Mouse (Mus musculus): ENCODE data around the gene Zbtb42. TPM values are rescaled to one million over a fixed set of nuclear protein-coding genes. Genes with fewer than 3 reads are reported as not detected.

The Zbtb42 gene
- polyA plus RNA-seq, 1 experiment from 2014 or later: 0.40 TPM

GRCm38 (mm10) chr12:112673576-112674091 is 5.0 kb upstream of the Zbtb42 start:
- ATAC-seq (ENCODE audit: low read depth): peak; percentile 29
- H3K4me1 ChIP-seq (replicated peaks): peaks cover 66% of the 10 kb centered on the region
- DNase-seq: no peak
- H3K9me3 ChIP-seq (replicated peaks): no peaks in the 10 kb centered on the region
- H3K27ac ChIP-seq: peak overlapping the region; percentile 88
- H3K9ac ChIP-seq: peak overlapping the region; percentile 92
- H3K36me3 ChIP-seq: peaks cover 30% of the 10 kb centered on the region
- peak overlapping the region; percentile 83 for H3K4me3 ChIP-seq (replicated peaks)
- under 1% methylated on average over 39 of the region's 68 CpGs for WGBS (ENCODE audit: insufficient replicate concordance)
- H3K27me3 ChIP-seq: peaks cover 29% of the 10 kb centered on the region
- peak overlapping the region; percentile 96 for H3K4me2 ChIP-seq

GRCm38 (mm10) chr12:112674132-112675011 is 4.3 kb upstream of the Zbtb42 start, which contains the start of gene Akt1:
Akt1 (minus strand) TSS chr12:112674884.
- Histone ChIP-seq H3K27me3 (peaks cover 36% of the 10 kb centered on the region), H3K4me2 (peak within 1 kb of the TSS; percentile 96), H3K27ac (peak within 1 kb of the TSS; percentile 88), H3K4me3 (replicated peaks) (peak within 1 kb of the TSS; percentile 83), H3K36me3 (peaks cover 22% of the 10 kb centered on the region), H3K9ac (peak within 1 kb of the TSS; percentile 92), H3K9me3 (replicated peaks) (no peaks in the 10 kb centered on the region), H3K4me1 (replicated peaks) (peaks cover 70% of the 10 kb centered on the region)
- DNase-seq: peak; percentile 69
- WGBS (ENCODE audit: insufficient replicate concordance): 2% methylated on average over 53 of the region's 70 CpGs
- peak; percentile 68 for ATAC-seq (ENCODE audit: low read depth)

GRCm38 (mm10) chr12:112675245-112676035 is 3.2 kb upstream of the Zbtb42 start:
- peaks cover 67% of the 10 kb centered on the region for H3K4me1 ChIP-seq (replicated peaks)
- WGBS (ENCODE audit: insufficient replicate concordance): 14% methylated on average over 18 of the region's 18 CpGs
- DNase-seq: peak; percentile 72
- H3K27me3 ChIP-seq: peaks cover 47% of the 10 kb centered on the region
- peaks cover 11% of the 10 kb centered on the region for H3K36me3 ChIP-seq
- H3K9me3 ChIP-seq (replicated peaks): no peaks in the 10 kb centered on the region
- H3K9ac ChIP-seq: peak overlapping the region; percentile 92
- ATAC-seq (ENCODE audit: low read depth): peak; percentile 37
- peak overlapping the region; percentile 88 for H3K27ac ChIP-seq
- peak overlapping the region; percentile 83 for H3K4me3 ChIP-seq (replicated peaks)
- peak overlapping the region; percentile 96 for H3K4me2 ChIP-seq

- H3K27ac ChIP-seq: no peak overlapping the region
- no peak overlapping the region for H3K4me3 ChIP-seq (replicated peaks)
- WGBS (ENCODE audit: insufficient replicate concordance): 56% methylated on average over 5 of the region's 5 CpGs
- H3K27me3 ChIP-seq: peaks cover 63% of the 10 kb centered on the region
- no peak for ATAC-seq (ENCODE audit: low read depth)
- no peak overlapping the region for H3K9ac ChIP-seq
- H3K36me3 ChIP-seq: no peaks in the 10 kb centered on the region
- peaks cover 51% of the 10 kb centered on the region for H3K4me1 ChIP-seq (replicated peaks)
- H3K4me2 ChIP-seq: no peak overlapping the region
- no peak for DNase-seq
- H3K9me3 ChIP-seq (replicated peaks): no peaks in the 10 kb centered on the region
Measured at GRCm38 (mm10) chr12:112677076-112677475, 1.6 kb upstream of the Zbtb42 start.

GRCm38 (mm10) chr12:112677943-112678554 is 579 bp upstream of the Zbtb42 start:
- Histone ChIP-seq H3K9me3 (replicated peaks) (no peaks in the 10 kb centered on the region), H3K27me3 (peaks cover 73% of the 10 kb centered on the region), H3K27ac (no peak overlapping the region), H3K4me2 (peak overlapping the region; percentile 89), H3K9ac (peak overlapping the region; percentile 66), H3K4me3 (replicated peaks) (peak overlapping the region; percentile 68), H3K4me1 (replicated peaks) (peaks cover 41% of the 10 kb centered on the region), H3K36me3 (no peaks in the 10 kb centered on the region)
- WGBS (ENCODE audit: insufficient replicate concordance): 25% methylated on average over 19 of the region's 19 CpGs
- ATAC-seq (ENCODE audit: low read depth): no peak
- DNase-seq: no peak

- ATAC-seq (ENCODE audit: low read depth) (no peak), DNase-seq (no peak)
- Histone ChIP-seq H3K9me3 (replicated peaks) (no peaks in the 10 kb centered on the region), H3K9ac (peak overlapping the region; percentile 66), H3K36me3 (no peaks in the 10 kb centered on the region), H3K4me3 (replicated peaks) (peak overlapping the region; percentile 68), H3K27me3 (peaks cover 79% of the 10 kb centered on the region), H3K27ac (no peak overlapping the region), H3K4me2 (peak overlapping the region; percentile 89), H3K4me1 (replicated peaks) (peaks cover 33% of the 10 kb centered on the region)
- WGBS (ENCODE audit: insufficient replicate concordance): 4% methylated on average over 84 of the region's 87 CpGs
Measured at GRCm38 (mm10) chr12:112679027-112679996, 684 bp downstream of the Zbtb42 start.

- Histone ChIP-seq H3K27ac (no peak overlapping the region), H3K4me3 (replicated peaks) (no peak overlapping the region), H3K36me3 (no peaks in the 10 kb centered on the region), H3K9me3 (replicated peaks) (no peaks in the 10 kb centered on the region), H3K9ac (no peak overlapping the region), H3K27me3 (peaks cover 66% of the 10 kb centered on the region), H3K4me2 (no peak overlapping the region), H3K4me1 (replicated peaks) (peaks cover 15% of the 10 kb centered on the region)
- 55% methylated on average over 7 of the region's 7 CpGs for WGBS (ENCODE audit: insufficient replicate concordance)
- DNase-seq (no peak), ATAC-seq (ENCODE audit: low read depth) (no peak)
Measured at GRCm38 (mm10) chr12:112683351-112683750, 4.7 kb downstream of the Zbtb42 start.

- Histone ChIP-seq H3K4me1 (replicated peaks) (peaks cover 20% of the 10 kb centered on the region), H3K36me3 (no peaks in the 10 kb centered on the region), H3K4me2 (peak overlapping the region; percentile 28; the same call in 1 of the 2 replicates), H3K27me3 (peaks cover 21% of the 10 kb centered on the region), H3K27ac (no peak overlapping the region), H3K9ac (no peak overlapping the region), H3K4me3 (replicated peaks) (no peak overlapping the region), H3K9me3 (replicated peaks) (no peaks in the 10 kb centered on the region)
- ATAC-seq (ENCODE audit: low read depth) (no peak), DNase-seq (no peak)
- WGBS (ENCODE audit: insufficient replicate concordance): 17% methylated on average over 15 of the region's 15 CpGs
Measured at GRCm38 (mm10) chr12:112688458-112688857, 9.8 kb downstream of the Zbtb42 start.

- Histone ChIP-seq H3K4me3 (replicated peaks) (peak overlapping the region; percentile 70), H3K9me3 (replicated peaks) (no peaks in the 10 kb centered on the region), H3K27ac (peak overlapping the region; percentile 58), H3K4me1 (replicated peaks) (peaks cover 25% of the 10 kb centered on the region), H3K27me3 (peaks cover 24% of the 10 kb centered on the region), H3K9ac (peak overlapping the region; percentile 85), H3K4me2 (peak overlapping the region; percentile 85), H3K36me3 (no peaks in the 10 kb centered on the region)
- ATAC-seq (ENCODE audit: low read depth): peak; percentile 93
- DNase-seq: peak; percentile 85
- 3% methylated on average over 54 of the region's 54 CpGs for WGBS (ENCODE audit: insufficient replicate concordance)
Measured at GRCm38 (mm10) chr12:112693185-112694126, 14.8 kb downstream of the Zbtb42 start.
